Mouse (Mus musculus) left cerebral cortex, adult 8-10 months (tissue): Measurements from ENCODE around the gene Cxcl3. TPM values are rescaled to one million over a fixed set of nuclear protein-coding genes. Genes with fewer than 3 reads are reported as not detected.
"Not testable (repeated sequence)": the region's sequence is repeated elsewhere in the genome, so short reads cannot be mapped to it uniquely, and the experiment has no call there.

Source experiments
- DNase-seq, 2 experiments: peaks; one replicate each; pipeline ENCODE4 v3.0.0; 2022; ENCODE audit warnings: low spot score in 2 of 2
- microRNA-seq, 2 experiments: library from miRNA; unstranded; fragments of <30 nt; microRNA quantifications; one replicate each; pipeline ENCODE4 v1.2.0; 2022
- total RNA-seq, 4 experiments: library from RNA; stranded (reverse); gene quantifications; 2 replicates each; pipeline ENCODE4 v1.2.4; 2022

Cxcl3 gene
- total RNA-seq, 4 experiments from 2014 or later: not detected

DNA sequence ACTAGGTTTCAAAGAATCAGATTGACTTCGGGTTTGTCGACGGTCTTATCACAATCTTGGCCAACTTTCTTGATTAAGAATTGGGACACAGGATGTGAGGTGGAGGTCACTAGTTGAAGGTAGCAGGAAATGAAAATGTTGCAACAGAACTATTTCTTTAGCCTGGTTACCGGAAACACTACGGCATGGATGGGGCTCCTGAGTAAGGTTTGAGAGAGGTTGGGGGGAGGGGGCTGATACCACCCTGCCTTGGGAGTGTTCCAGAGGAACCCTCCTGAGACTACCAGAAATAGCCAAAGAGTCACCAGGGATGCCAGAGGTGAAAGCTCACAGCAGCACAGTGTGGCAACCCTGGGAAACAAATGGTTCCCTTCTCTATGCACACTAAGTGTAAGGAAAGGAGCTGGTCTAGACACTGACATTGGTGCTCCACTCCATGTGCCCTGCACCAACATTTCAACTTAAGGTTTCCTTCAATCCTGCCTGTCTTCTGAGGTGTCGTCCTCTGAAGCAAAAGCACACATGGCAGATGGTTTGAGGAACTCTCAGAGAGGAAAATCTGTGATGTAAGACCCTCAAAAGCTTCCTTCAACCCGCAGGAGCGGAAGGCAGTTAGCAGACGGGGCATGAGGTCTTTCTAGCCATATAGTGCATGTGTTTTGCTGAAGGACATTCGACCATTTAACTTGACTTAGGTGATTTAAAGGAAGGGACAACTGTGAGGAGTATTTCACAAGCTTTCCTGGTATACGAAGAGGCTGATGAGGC, 3.6 kb downstream of the Cxcl3 start:
- no peak for DNase-seq

DNA sequence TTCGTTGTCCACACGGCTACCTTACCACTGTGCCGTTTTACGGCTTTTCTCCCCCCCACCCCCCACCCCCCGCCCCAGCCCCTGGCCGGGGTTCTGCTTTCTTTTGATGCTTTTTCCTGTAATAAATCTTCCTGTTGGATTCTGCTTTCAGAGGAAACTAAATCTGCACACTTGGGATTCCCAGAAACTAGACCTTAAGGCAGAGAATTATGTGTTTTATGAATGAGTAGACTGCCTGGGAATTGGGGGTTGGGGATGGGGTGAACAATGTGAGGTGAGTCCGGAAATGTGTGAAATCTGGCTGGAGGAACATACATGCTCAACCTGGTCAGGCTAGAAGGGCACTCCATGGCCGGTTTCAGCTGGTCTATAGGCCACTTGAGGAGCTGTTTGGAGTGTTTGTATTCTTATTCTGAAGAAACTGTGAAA, 4.2 kb downstream of the Cxcl3 start:
- no peak for DNase-seq

DNA sequence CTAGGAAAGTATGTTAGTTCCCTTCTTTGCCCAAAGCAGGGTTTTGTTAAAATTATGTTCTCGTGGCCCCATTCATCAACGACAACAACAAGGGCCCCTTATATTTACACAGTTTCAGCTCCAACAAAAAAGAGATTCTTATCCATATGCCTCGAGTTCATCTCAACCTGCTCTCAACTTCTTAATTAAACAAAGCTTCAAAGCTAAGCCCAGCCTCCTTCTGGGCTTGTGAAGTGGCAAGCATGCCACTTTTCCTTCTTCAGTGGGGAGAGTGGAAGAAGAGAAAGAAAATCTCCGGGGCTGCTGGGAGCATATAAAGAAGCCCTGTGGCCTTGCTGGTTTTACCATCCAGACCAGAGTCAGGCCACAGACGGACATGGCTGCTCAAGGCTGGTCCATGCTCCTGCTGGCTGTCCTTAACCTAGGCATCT, 8.3 kb downstream of the Cxcl3 start, which contains the start of gene Cxcl15:
Gene Cxcl15, plus strand, starts transcription at position 340 of the 431 bp plus-strand sequence.
- DNase-seq: no peak

DNA sequence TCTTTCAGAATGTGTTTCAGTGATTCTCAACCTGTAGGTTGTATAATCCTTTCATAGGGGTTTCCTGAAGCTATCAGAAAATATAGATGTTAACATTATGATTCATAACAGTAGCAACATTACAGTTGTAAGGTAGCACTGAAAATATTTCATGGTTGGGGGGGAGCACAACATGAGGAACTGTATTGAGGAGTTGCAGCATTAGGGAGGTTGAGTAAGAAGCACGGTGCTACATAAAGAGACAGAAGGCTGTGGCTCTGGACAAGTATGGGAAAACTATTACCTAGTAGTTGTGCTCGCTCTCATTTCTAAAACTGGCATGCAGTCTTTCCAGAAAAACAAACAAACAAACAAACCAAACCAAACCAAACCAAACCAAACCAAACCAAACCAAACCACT, 9.5 kb downstream of the Cxcl3 start:
- not testable (repeated sequence) for DNase-seq

DNA sequence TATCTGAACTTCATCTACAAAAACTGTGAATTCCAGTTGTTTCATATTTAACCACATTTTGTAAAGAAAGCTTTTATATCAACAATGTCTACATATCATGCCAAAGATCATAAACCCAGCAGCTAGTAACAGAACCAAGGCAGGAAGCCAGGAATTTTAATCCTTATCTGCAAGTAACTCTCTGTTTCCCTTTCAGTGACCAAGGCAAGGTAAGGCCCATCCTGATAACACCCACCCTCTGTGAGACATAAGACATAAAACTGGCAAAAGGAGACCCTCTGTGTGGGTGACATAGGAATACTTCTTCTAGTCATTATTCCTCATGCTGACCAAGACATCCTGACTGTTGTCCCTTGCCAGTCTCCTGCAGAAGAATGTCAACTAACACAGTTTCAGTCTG, 18.7 kb downstream of the Cxcl3 start:
- no peak for DNase-seq

DNA sequence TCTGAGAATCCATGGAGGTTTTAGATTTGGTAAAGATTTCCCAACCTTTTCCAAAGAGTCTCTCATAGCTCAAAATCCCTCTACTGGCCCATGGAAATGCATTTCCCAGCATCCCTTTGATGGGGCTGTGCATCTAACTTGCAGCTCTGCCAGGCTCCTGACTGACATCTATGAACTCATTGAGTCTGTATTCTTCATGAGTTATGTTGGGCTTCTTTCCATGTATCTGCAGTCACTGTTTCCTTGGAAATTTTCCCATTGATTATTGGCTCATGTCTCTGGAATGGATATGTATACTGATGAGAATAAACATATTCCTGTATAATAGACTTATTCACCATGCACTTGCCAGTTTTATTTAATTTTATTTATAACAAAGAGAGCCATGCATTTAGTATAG, 20.1 kb downstream of the Cxcl3 start:
- DNase-seq: no peak

DNA sequence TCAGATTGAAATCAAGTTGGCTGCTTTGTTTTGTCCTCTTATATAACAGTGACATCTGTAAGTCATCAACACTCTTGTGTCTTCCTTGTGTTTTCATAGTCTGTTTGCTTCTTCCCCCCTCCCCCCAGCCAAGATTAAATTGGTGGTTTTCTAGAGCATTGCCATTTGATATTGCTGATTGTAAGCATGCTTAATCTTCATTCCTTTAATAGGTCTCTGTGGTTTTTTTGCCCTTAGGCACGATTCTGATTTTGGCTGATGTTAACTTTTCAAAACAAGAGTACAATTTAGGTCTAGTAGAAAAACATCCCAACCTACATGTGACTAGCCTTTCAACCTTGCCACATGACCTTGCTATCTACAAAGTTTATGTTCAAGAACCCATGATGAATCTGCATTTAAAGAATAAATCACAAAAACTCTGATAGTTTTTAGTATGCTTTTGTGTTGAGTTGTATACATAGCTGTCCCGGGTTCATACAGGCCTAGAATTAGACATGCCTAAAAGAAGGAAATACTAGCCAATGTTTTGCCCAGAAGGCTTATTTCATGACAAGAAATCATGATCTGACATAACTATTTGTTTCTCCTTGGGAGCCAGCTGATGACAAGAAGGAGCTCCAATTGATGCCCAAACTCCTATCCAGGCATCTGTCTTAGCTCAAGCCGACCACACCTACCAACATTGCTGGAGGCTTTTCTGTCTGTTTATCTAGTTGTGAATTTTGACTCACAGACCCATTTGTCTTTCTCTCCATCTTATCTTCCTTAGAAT, 21.5 kb downstream of the Cxcl3 start:
- no peak for DNase-seq

DNA sequence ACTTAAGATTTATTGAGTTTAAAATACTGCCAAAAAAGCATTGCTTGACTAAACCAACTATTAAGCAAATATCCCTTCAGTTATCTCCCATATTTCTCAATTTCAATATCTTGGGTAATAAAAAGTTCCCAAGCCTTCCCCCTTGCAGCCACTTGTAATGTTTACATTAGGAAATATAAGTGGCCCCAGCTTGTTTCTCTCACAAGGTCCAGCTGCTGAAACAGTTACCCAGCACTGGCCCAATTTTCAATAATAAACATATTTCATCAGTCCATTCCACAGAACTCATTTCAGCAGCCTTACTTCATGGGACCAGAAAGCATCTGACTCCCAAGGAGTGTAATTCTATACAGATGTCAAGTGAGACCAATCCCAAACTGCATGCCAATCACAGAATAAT, 33.9 kb downstream of the Cxcl3 start:
- DNase-seq: no peak

DNA sequence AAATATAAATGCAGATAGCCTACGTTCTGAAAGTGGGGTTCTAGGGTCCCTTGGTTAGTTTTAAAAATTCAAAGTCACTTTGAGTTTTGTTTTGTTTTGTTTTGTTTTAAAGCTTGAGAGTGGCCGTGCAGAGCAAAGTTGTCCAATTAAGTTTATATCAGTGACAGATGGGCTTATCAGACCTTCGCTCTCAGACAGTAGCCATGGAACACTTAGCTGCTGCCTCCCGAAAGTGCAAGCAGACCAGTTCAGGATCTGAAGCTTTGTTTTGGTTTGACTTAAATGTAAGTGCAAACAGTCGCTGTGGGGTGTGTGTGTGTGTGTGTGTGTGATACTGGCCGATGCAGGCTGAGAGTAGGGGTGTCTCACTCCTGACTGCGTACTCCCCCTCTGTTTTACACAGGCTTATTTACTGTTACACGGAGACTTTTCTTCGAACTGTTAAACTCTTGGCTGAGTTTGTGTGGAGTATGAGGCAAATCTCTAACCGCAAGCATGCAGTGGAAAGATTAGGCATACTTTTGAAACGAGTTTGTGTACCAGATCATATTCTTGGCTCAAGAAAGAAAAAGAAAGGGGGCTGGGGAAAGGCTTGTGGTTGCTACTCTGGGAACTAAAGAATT, 46.4 kb downstream of the Cxcl3 start:
- no peak for DNase-seq

DNA sequence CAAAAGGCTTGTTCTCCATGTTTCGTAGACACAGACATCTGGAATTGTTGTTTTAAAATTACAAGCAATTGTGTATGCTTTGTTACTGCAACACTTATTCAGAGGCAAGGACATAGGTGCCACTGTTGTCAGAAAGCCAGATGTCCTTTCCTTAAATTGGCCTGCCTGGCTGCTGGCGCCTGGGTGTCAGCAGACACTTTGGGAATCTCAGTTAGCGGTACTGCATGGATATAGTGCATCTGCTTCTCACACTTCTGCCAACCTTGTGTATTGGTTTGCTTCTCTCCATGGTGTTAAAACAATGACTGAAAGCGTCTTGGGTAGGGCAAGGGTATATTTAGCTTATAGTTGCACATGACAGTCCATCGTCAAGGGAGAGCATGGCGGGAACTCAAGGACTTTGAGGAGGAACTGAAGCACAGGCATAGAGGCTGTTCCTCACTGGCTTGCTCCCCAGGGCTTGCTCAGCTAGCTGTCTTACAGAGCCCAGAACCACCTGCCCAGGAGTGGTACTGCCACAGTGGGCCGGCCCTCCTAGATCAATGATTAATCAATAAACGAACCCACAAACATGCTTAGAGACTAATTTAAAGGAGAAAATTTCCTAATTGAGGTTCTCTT, 47.0 kb downstream of the Cxcl3 start:
- DNase-seq: no peak

DNA sequence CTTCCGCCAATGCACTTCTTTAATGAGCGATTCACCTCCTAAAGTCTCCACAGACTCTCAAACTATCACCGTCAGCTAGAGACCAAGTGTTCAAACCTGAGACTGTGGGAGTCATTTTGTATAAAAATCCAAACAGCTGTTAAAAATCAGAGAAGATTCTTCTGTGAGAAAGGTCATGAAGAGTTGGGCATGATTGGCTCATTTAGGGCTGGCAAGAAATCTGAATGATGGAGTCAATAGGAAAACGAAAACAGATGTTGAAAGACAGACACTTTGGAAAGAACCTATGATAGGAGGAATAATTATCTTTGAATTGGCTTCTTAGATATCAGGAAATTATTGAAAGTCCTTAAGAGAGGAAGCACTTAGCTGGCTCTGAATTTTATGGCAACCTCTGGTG, 48.5 kb downstream of the Cxcl3 start:
- no peak for DNase-seq

DNA sequence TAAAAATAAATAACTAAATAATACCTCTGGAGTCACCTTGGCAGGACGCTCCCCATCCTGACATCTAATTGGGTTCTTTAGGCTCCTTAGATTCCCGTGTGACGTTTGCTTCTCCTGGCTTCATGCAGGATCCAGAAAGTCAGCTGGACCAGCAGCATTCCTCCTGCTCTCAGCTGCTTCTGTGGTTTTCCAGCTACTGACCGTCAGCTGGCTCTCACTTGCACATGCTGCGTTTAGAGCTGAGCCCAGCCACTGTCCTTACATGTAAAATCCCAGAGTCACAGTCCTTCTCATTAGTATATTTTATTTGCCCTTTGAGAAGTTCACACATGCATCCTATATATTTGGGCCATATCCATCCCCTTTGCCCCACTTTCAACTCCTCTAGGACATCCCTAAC, 52.7 kb downstream of the Cxcl3 start:
- DNase-seq: no peak

Small RNA genes lying within 50 kb of the gene (microRNA-seq; reads per million reads assigned to microRNA genes)
- 0 reads per million in 2 experiments for gene Gm24322

Other genes starting within 250 kb of the Cxcl3 start
- gene 5830473C10Rik, start 225.0 kb upstream of the Cxcl3 start, total RNA-seq: under 1 TPM; 0.14 to 0.49 (median 0.26) TPM
- 1 to 10 TPM in 3 of 4 experiments, under 1 TPM in 1; 0.93 to 3.0 (median 1.7) TPM for gene Rassf6, start 145.4 kb upstream of the Cxcl3 start, total RNA-seq
- 1 to 10 TPM in 1 of 4 experiments, under 1 TPM in 3; 0.30 to 1.9 (median 0.64) TPM for gene Cxcl5, start 26.7 kb upstream of the Cxcl3 start, total RNA-seq
- under 1 TPM in 2 of 4 experiments, not detected in 2; 0.35 to 0.80 TPM for gene Ppbp, start 17.6 kb upstream of the Cxcl3 start, total RNA-seq
- 1 to 10 TPM; 2.2 to 3.3 (median 2.8) TPM for gene Pf4, start 13.7 kb upstream of the Cxcl3 start, total RNA-seq
- gene Cxcl15, start 8.4 kb downstream of the Cxcl3 start, total RNA-seq: not detected
- under 1 TPM in 1 of 4 experiments, not detected in 3; 0.46 TPM for gene Cxcl1, start 105.1 kb downstream of the Cxcl3 start, total RNA-seq
- not detected for gene Cxcl2, start 117.8 kb downstream of the Cxcl3 start, total RNA-seq
- 10 to 100 TPM; 16.5 to 20.0 (median 18.4) TPM for gene Mthfd2l, start 145.0 kb downstream of the Cxcl3 start, total RNA-seq
- gene Epgn, start 241.4 kb downstream of the Cxcl3 start, total RNA-seq: not detected